Mouse (Mus musculus) liver, embryonic 14.5 days (tissue): ENCODE data around the gene Fsd1l.
A peak's percentile ranks its signal among the peaks of the same experiment; 100 is the strongest.

Experiments used
- CTCF ChIP-seq: IDR thresholded peaks from 2 replicates; pipeline ENCODE4 v1.5.1; 2016; ENCODE audit warnings: antibody characterized with exemption, low read depth, control low read depth
- EP300 ChIP-seq: IDR thresholded peaks from 2 replicates; pipeline ENCODE4 v1.6.1; 2016; ENCODE audit warnings: antibody characterized with exemption, low read depth

GRCm38 (mm10) chr4:53738956-53739616 is 107.8 kb downstream of the Fsd1l start:
- TF ChIP-seq CTCF (peak; percentile 34; the same call in 1 of the 2 replicates), EP300 (no peak)
